Mouse (Mus musculus) regulatory T cell (primary cell): ENCODE results near the gene Nanog.

Experiments
- in situ Hi-C: fragments of 300-600 bp; cut with MboI, MseI; formaldehyde crosslinking; loops from one replicate; pipeline ENCODE4 v1.15.1; 2025; ENCODE audit warnings: high pct_unique_total_duplicates

Gene Nanog

GRCm38 (mm10) chr6:122761901-122762300 is 54.6 kb downstream of the Nanog start:
- in situ Hi-C loops: no loop called here

GRCm38 (mm10) chr6:122762480-122762879 is 55.2 kb downstream of the Nanog start:
- in situ Hi-C loops: no loop called here

- in situ Hi-C loops: no loop called here
These were observed 55.8 kb downstream of the Nanog start for GRCm38 (mm10) chr6:122762952-122763700.

GRCm38 (mm10) chr6:122763844-122764445 is 56.7 kb downstream of the Nanog start:
- in situ Hi-C loops: no loop called here
